Mouse (Mus musculus) midbrain, embryonic 16.5 days (tissue): ENCODE data around the gene Dnase2a. TPM values are rescaled to one million over a fixed set of nuclear protein-coding genes. Genes with fewer than 3 reads are reported as not detected.
"Not testable (repeated sequence)": the region's sequence is repeated elsewhere in the genome, so short reads cannot be mapped to it uniquely, and the experiment has no call there.

Experiments used
- ATAC-seq: fragments of 200-750 bp; cut with Nextera tagmentation; 2 replicates; pipeline ENCODE4 v1.8.0; 2017; ENCODE audit warnings: moderate TSS enrichment
- H3K27ac ChIP-seq: fragments of 300-500 bp; sonication (generic); 2 replicates; pipeline ENCODE4 v1.5.1; 2014; ENCODE audit warnings: mild to moderate bottlenecking, low read length, mixed read lengths
- H3K27me3 ChIP-seq: fragments of 300-500 bp; sonication (generic); 2 replicates; pipeline ENCODE4 v1.6.1; 2014; ENCODE audit warnings: low read depth, low read length, mixed read lengths; ENCODE audit not compliant: control insufficient read depth, insufficient read depth
- H3K36me3 ChIP-seq: fragments of 300-500 bp; sonication (generic); 2 replicates; pipeline ENCODE4 v1.6.1; 2014; ENCODE audit warnings: mild to moderate bottlenecking, low read length, moderate library complexity, mixed read lengths; ENCODE audit not compliant: control insufficient read depth, insufficient read depth
- H3K4me1 ChIP-seq: fragments of 300-500 bp; sonication (generic); 2 replicates; pipeline ENCODE4 v1.6.1; 2014; ENCODE audit warnings: mild to moderate bottlenecking, low read length, mixed read lengths; ENCODE audit not compliant: control insufficient read depth, insufficient read depth
- H3K4me2 ChIP-seq: fragments of 300-500 bp; sonication (generic); 2 replicates; pipeline ENCODE4 v1.6.1; 2014; ENCODE audit warnings: mild to moderate bottlenecking, low read length, mixed read lengths
- H3K4me3 ChIP-seq: fragments of 300-500 bp; sonication (generic); 2 replicates; pipeline ENCODE4 v1.5.1; 2014; ENCODE audit warnings: low read depth, mild to moderate bottlenecking, low read length, moderate library complexity, mixed read lengths
- H3K9ac ChIP-seq: fragments of 300-500 bp; sonication (generic); 2 replicates; pipeline ENCODE4 v1.6.1; 2014; ENCODE audit warnings: low read depth, low read length, mixed read lengths
- H3K9me3 ChIP-seq: fragments of 300-500 bp; sonication (generic); replicated peaks from 2 replicates; pipeline ENCODE4 v1.6.1; 2014; ENCODE audit warnings: mild to moderate bottlenecking, low read length, mixed read lengths; ENCODE audit not compliant: control insufficient read depth, poor library complexity, severe bottlenecking
- whole genome bisulfite sequencing: fragments of 180-500 bp; shearing (Covaris S2); extraction: QIAGEN DNeasy Blood & Tissue Kit; methylation state at CpG from one replicate; pipeline ENCODE4 v1.1.7; 2014; 5-methylcytosine and 5-hydroxymethylcytosine counted together
- polyA plus RNA-seq: library from polyadenylated mRNA; unstranded; fragments of >200 nt; fragmentation: Nextera tagmentation; extraction: Ambion mirVana; gene quantifications from 2 replicates; pipeline ENCODE4 v1.2.1, GENCODE M21; 2015

The Dnase2a gene
- polyA plus RNA-seq, 1 experiment from 2014 or later = 6.1 TPM

- Histone ChIP-seq H3K27ac (no peak overlapping the region), H3K27me3 (no peaks in the 10 kb centered on the region; the same call in 1 of the 2 replicates), H3K4me1 (peaks cover 11% of the 10 kb centered on the region), H3K9me3 (no peaks in the 10 kb centered on the region), H3K4me3 (peak overlapping the region; percentile 48), H3K4me2 (peak overlapping the region; percentile 95), H3K9ac (peak overlapping the region; percentile 40), H3K36me3 (no peaks in the 10 kb centered on the region)
- WGBS = under 1% methylated on average over 65 of the region's 68 CpGs
- ATAC-seq = peak; percentile 87
Observed at GRCm38 (mm10) chr8:84902920-84903661, 5.3 kb upstream of the Dnase2a start.

- Histone ChIP-seq H3K27ac (no peak overlapping the region), H3K9me3 (no peaks in the 10 kb centered on the region), H3K9ac (no peak overlapping the region), H3K4me3 (no peak overlapping the region), H3K36me3 (no peaks in the 10 kb centered on the region), H3K27me3 (no peaks in the 10 kb centered on the region; the same call in 1 of the 2 replicates), H3K4me1 (peaks cover 11% of the 10 kb centered on the region), H3K4me2 (no peak overlapping the region)
- 92% methylated on average over 7 of the region's 7 CpGs for whole genome bisulfite sequencing
- no peak for ATAC-seq
Observed at GRCm38 (mm10) chr8:84904351-84904750, 4.0 kb upstream of the Dnase2a start.

GRCm38 (mm10) chr8:84907037-84907436, 1.3 kb upstream of the Dnase2a start:
- peaks cover 5% of the 10 kb centered on the region; the same call in 1 of the 2 replicates for H3K27me3 ChIP-seq
- H3K9ac ChIP-seq = no peak overlapping the region
- no peak overlapping the region for H3K27ac ChIP-seq
- no peak overlapping the region for H3K4me2 ChIP-seq
- ATAC-seq = no peak
- WGBS = 89% methylated on average over 9 of the region's 9 CpGs
- peaks cover 13% of the 10 kb centered on the region for H3K36me3 ChIP-seq
- H3K4me3 ChIP-seq = no peak overlapping the region
- H3K9me3 ChIP-seq = no peaks in the 10 kb centered on the region
- peaks cover 11% of the 10 kb centered on the region for H3K4me1 ChIP-seq

- H3K36me3 ChIP-seq = peaks cover 18% of the 10 kb centered on the region
- H3K9me3 ChIP-seq = no peaks in the 10 kb centered on the region
- peaks cover 11% of the 10 kb centered on the region for H3K4me1 ChIP-seq
- H3K4me3 ChIP-seq = no peak overlapping the region
- H3K27me3 ChIP-seq = peaks cover 9% of the 10 kb centered on the region; the same call in 1 of the 2 replicates
- H3K27ac ChIP-seq = no peak overlapping the region
- no peak for ATAC-seq
- no peak overlapping the region for H3K4me2 ChIP-seq
- 76% methylated on average over 8 of the region's 8 CpGs for WGBS
- no peak overlapping the region for H3K9ac ChIP-seq
Observed at GRCm38 (mm10) chr8:84907493-84907892, 867 bp upstream of the Dnase2a start.

GRCm38 (mm10) chr8:84907979-84908378, 381 bp upstream of the Dnase2a start:
- ATAC-seq, H3K9me3 ChIP-seq, H3K27ac ChIP-seq, H3K4me1 ChIP-seq, H3K27me3 ChIP-seq, H3K9ac ChIP-seq: not testable (repeated sequence)
- peaks cover 23% of the 10 kb centered on the region for H3K36me3 ChIP-seq
- peak overlapping the region; percentile 52 for H3K4me2 ChIP-seq
- peak overlapping the region; percentile 29 for H3K4me3 ChIP-seq
- WGBS = 35% methylated on average over 6 of the region's 7 CpGs

GRCm38 (mm10) chr8:84909162-84909767, 905 bp downstream of the Dnase2a start:
- peaks cover 11% of the 10 kb centered on the region; the same call in 1 of the 2 replicates for H3K27me3 ChIP-seq
- peak overlapping the region; percentile 29; the same call in 1 of the 2 replicates for H3K4me3 ChIP-seq
- peaks cover 2% of the 10 kb centered on the region; the same call in 1 of the 2 replicates for H3K4me1 ChIP-seq
- H3K9me3 ChIP-seq = no peaks in the 10 kb centered on the region
- no peak; the same call in none of the 2 replicates for ATAC-seq
- H3K4me2 ChIP-seq = peak overlapping the region; percentile 52
- 50% methylated on average over 20 of the region's 20 CpGs for WGBS
- H3K27ac ChIP-seq = no peak overlapping the region
- peaks cover 27% of the 10 kb centered on the region for H3K36me3 ChIP-seq
- H3K9ac ChIP-seq = 0 out of 2 replicates have a peak overlapping the region, but pooled peaks have one; percentile 38

- H3K9me3 ChIP-seq = no peaks in the 10 kb centered on the region
- H3K27ac ChIP-seq = no peak overlapping the region
- peaks cover 2% of the 10 kb centered on the region; the same call in 1 of the 2 replicates for H3K4me1 ChIP-seq
- peaks cover 27% of the 10 kb centered on the region for H3K36me3 ChIP-seq
- no peak overlapping the region for H3K4me3 ChIP-seq
- WGBS = 90% methylated on average over 5 of the region's 5 CpGs
- ATAC-seq = no peak
- peaks cover 11% of the 10 kb centered on the region; the same call in 1 of the 2 replicates for H3K27me3 ChIP-seq
- H3K9ac ChIP-seq = no peak overlapping the region
- no peak overlapping the region for H3K4me2 ChIP-seq
Observed at GRCm38 (mm10) chr8:84909949-84910348, 1.6 kb downstream of the Dnase2a start.

GRCm38 (mm10) chr8:84910551-84910950, 2.2 kb downstream of the Dnase2a start:
- Histone ChIP-seq H3K9me3 (no peaks in the 10 kb centered on the region), H3K36me3 (peaks cover 32% of the 10 kb centered on the region), H3K4me2 (no peak overlapping the region), H3K27ac (no peak overlapping the region), H3K9ac (no peak overlapping the region), H3K4me1 (peaks cover 2% of the 10 kb centered on the region; the same call in 1 of the 2 replicates), H3K27me3 (peaks cover 11% of the 10 kb centered on the region; the same call in 1 of the 2 replicates), H3K4me3 (no peak overlapping the region)
- ATAC-seq = no peak
- WGBS = 93% methylated on average over 6 of the region's 6 CpGs

GRCm38 (mm10) chr8:84911854-84912253, 3.5 kb downstream of the Dnase2a start:
- Histone ChIP-seq H3K9ac (no peak overlapping the region), H3K27ac (no peak overlapping the region), H3K36me3 (peaks cover 44% of the 10 kb centered on the region), H3K4me1 (peaks cover 2% of the 10 kb centered on the region; the same call in 1 of the 2 replicates), H3K9me3 (no peaks in the 10 kb centered on the region), H3K4me2 (no peak overlapping the region), H3K27me3 (peaks cover 11% of the 10 kb centered on the region; the same call in 1 of the 2 replicates), H3K4me3 (no peak overlapping the region)
- ATAC-seq = no peak
- WGBS = 78% methylated on average over 9 of the region's 9 CpGs
